Mouse (Mus musculus) frontal cortex, postnatal 10 days (tissue): ENCODE results near the gene Ahr.

Source experiments
- DNase-seq, 2 experiments: peaks; one replicate each; pipeline ENCODE4 v3.0.0; 2022; ENCODE audit warnings: low spot score in 2 of 2, mixed read lengths in 1 of 2

The Ahr gene

DNA sequence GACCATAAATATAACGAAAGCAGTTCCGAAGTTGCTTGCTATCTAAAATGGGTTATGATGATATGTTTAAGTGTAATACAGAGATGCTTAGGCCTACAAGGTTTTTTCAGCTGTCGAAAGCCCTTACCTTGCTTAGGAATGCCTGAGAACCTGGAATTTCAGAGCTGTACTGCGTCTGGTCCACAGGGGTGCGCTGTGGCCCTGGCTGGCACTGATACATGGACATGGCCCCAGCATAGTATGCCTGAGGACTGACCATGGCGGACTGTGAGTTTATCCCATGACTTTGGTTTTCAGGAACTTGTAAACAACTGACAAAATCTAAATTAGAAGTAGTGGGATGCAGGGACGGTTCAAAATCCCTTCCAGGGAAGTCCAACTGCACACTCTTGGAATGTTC is 31.3 kb downstream of the Ahr start:
- DNase-seq, result no peak

DNA sequence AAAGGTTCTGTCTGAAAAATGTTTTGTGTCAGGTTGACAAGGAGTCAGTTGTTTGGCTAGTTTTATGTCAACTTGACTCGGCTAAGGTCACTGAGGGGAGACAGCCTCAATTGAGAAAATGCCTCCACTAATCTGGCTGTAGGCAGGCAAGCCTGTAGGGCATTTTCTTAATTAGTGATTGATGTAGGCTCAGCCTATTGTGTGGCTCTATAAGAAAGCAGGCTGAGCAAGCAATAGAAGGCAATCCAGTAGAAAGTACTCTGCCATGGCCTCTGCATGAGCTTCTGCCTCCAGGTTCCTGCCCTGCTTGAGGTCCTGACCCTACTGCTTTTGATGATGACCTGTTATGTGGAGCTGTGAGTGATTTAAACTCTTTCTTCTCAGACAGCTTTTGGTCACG is 33.4 kb downstream of the Ahr start:
- no peak for DNase-seq

DNA sequence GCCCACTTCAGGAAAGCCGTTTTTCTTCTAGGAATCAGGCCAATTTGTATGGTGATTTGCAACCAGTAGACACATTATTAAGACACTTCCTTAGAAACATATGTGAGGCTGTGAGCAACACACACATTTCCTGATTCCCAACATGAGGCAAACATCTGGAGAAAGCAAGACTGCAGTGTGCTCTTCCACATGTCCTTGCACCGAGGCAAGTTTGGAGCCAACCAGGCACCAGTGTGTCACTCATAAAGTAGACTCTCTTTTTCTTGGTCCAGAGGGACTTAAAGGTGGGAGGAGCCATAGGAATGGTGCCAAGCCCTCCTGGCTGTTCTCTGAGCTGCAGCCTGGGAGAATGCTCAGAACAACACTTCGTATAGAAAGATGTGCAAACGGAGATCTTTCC is 39.6 kb downstream of the Ahr start:
- DNase-seq, result no peak

DNA sequence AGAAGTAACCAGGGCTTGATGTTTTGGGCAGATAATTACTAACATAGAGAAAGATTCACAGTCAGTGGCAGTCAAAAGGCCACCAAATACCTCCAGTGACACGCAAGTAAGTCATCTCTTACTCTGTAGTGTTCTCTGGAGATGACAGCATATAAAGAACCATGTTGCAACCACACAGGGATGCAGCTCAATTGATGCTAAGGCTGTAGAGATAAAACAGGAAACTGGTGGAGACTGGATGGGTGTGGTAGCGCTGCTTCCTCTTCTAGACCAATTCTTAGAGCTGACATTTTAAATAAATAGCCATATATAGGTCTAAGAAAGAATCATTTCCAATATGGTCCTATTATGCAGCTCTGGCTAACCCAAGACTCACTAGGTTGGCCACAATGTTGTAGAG is 54.1 kb downstream of the Ahr start:
- no peak for DNase-seq

- no peak for DNase-seq
These were observed 55.9 kb downstream of the Ahr start for GRCm38 (mm10) chr12:35478906-35479305.

DNA sequence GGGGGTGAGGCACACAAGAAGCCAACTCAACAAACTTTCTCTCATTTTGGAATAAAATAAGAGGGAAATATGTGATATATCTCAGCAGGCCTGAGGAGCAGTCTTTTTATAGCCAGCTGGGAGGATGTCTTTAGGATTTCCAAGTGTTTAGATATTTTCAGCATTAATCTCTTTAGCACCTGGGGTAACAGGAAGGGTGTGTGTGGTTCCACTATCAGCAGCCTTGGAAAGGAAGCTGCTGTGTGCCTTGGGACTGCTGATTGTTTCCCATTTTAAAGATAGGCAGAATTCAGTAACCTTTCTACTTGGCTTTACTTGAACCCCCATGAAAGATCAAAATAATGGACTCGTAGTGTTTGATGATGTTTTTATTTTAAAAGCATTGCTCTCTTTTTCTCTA is 71.4 kb downstream of the Ahr start:
- no peak for DNase-seq

GRCm38 (mm10) chr12:35462667-35463066 is 72.2 kb downstream of the Ahr start:
- DNase-seq, result no peak

- no peak for DNase-seq
These were observed 75.2 kb downstream of the Ahr start for GRCm38 (mm10) chr12:35459662-35460061.
